Mouse (Mus musculus): ENCODE measurements around the gene Sfswap. TPM values are rescaled to one million over a fixed set of nuclear protein-coding genes. Genes with fewer than 3 reads are reported as not detected.
A peak's percentile ranks its signal among the peaks of the same experiment; 100 is the strongest.

The Sfswap gene
- polyA plus RNA-seq, 1 experiment from 2014 or later: 46.3 TPM

- ATAC-seq (replicated peaks; ENCODE audit: low FRiP score): no peak
Measured at GRCm38 (mm10) chr5:129489879-129490278, 11.1 kb upstream of the Sfswap start.

GRCm38 (mm10) chr5:129501671-129502070 lies 650 bp downstream of the Sfswap start:
- Histone ChIP-seq H3K4me2 (peak overlapping the region; percentile 95), H3K27me3 (peaks cover 10% of the 10 kb centered on the region; the same call in 1 of the 2 replicates), H3K9me3 (replicated peaks) (no peaks in the 10 kb centered on the region), H3K36me3 (peaks cover 33% of the 10 kb centered on the region), H3K9ac (peak overlapping the region; percentile 96), H3K27ac (peak overlapping the region; percentile 84; the same call in 1 of the 2 replicates), H3K4me1 (peaks cover 17% of the 10 kb centered on the region), H3K4me3 (replicated peaks) (peak overlapping the region; percentile 100)
- peak; percentile 74; the same call in 1 of the 2 replicates for ATAC-seq (replicated peaks; ENCODE audit: low FRiP score)
- under 1% methylated on average over 44 of the region's 44 CpGs for WGBS

More at GRCm38 (mm10) chr5:129489879-129490278, 11.1 kb upstream of the Sfswap start:
- no peaks in the 10 kb centered on the region for H3K4me1 ChIP-seq
- no peak overlapping the region for H3K27ac ChIP-seq
- H3K4me3 ChIP-seq (replicated peaks): no peak overlapping the region
- H3K27me3 ChIP-seq: 0 out of 2 replicates have a peak, but pooled peaks cover 5% of the 10 kb centered on the region
- H3K36me3 ChIP-seq: no peaks in the 10 kb centered on the region
- no peak overlapping the region for H3K9ac ChIP-seq
- WGBS: 3% methylated on average over 10 of the region's 10 CpGs
- H3K9me3 ChIP-seq (replicated peaks): no peaks in the 10 kb centered on the region
- H3K4me2 ChIP-seq: peak overlapping the region; percentile 37

GRCm38 (mm10) chr5:129506886-129507285 lies 5.9 kb downstream of the Sfswap start:
- no peak overlapping the region for H3K27ac ChIP-seq
- peaks cover 12% of the 10 kb centered on the region for H3K4me1 ChIP-seq
- H3K27me3 ChIP-seq: no peaks in the 10 kb centered on the region
- H3K36me3 ChIP-seq: peaks cover 84% of the 10 kb centered on the region
- H3K9me3 ChIP-seq (replicated peaks): no peaks in the 10 kb centered on the region
- no peak overlapping the region for H3K9ac ChIP-seq
- H3K4me3 ChIP-seq (replicated peaks): no peak overlapping the region
- WGBS: 97% methylated on average over 4 of the region's 4 CpGs
- ATAC-seq (replicated peaks; ENCODE audit: low FRiP score): no peak
- H3K4me2 ChIP-seq: no peak overlapping the region

- 90% methylated on average over 4 of the region's 4 CpGs for WGBS
- H3K9ac ChIP-seq: no peak overlapping the region
- H3K9me3 ChIP-seq (replicated peaks): no peaks in the 10 kb centered on the region
- H3K27me3 ChIP-seq: no peaks in the 10 kb centered on the region
- H3K4me2 ChIP-seq: no peak overlapping the region
- no peak for ATAC-seq (replicated peaks; ENCODE audit: low FRiP score)
- no peak overlapping the region for H3K4me3 ChIP-seq (replicated peaks)
- H3K36me3 ChIP-seq: peaks cover 97% of the 10 kb centered on the region
- no peaks in the 10 kb centered on the region for H3K4me1 ChIP-seq
- H3K27ac ChIP-seq: no peak overlapping the region
Measured at GRCm38 (mm10) chr5:129518180-129518579, 17.2 kb downstream of the Sfswap start.

GRCm38 (mm10) chr5:129518786-129519185 lies 17.8 kb downstream of the Sfswap start:
- no peaks in the 10 kb centered on the region for H3K27me3 ChIP-seq
- no peak overlapping the region for H3K27ac ChIP-seq
- no peak overlapping the region for H3K4me3 ChIP-seq (replicated peaks)
- no peak overlapping the region for H3K4me2 ChIP-seq
- H3K36me3 ChIP-seq: peaks cover 97% of the 10 kb centered on the region
- 91% methylated on average over 1 of the region's 1 CpGs for WGBS
- no peak overlapping the region for H3K9ac ChIP-seq
- H3K9me3 ChIP-seq (replicated peaks): no peaks in the 10 kb centered on the region
- H3K4me1 ChIP-seq: no peaks in the 10 kb centered on the region
- ATAC-seq (replicated peaks; ENCODE audit: low FRiP score): no peak

- no peaks in the 10 kb centered on the region for H3K27me3 ChIP-seq
- H3K27ac ChIP-seq: no peak overlapping the region
- peaks cover 97% of the 10 kb centered on the region for H3K36me3 ChIP-seq
- H3K9ac ChIP-seq: no peak overlapping the region
- ATAC-seq (replicated peaks; ENCODE audit: low FRiP score): no peak
- H3K4me3 ChIP-seq (replicated peaks): no peak overlapping the region
- H3K4me1 ChIP-seq: no peaks in the 10 kb centered on the region
- H3K4me2 ChIP-seq: no peak overlapping the region
- H3K9me3 ChIP-seq (replicated peaks): no peaks in the 10 kb centered on the region
- 95% methylated on average over 2 of the region's 2 CpGs for WGBS
Measured at GRCm38 (mm10) chr5:129519591-129519990, 18.6 kb downstream of the Sfswap start.

- Histone ChIP-seq H3K36me3 (peaks cover 97% of the 10 kb centered on the region), H3K4me2 (no peak overlapping the region), H3K27ac (no peak overlapping the region), H3K9me3 (replicated peaks) (no peaks in the 10 kb centered on the region), H3K4me1 (no peaks in the 10 kb centered on the region), H3K4me3 (replicated peaks) (no peak overlapping the region), H3K27me3 (no peaks in the 10 kb centered on the region), H3K9ac (no peak overlapping the region)
- 91% methylated on average over 7 of the region's 7 CpGs for WGBS
- no peak for ATAC-seq (replicated peaks; ENCODE audit: low FRiP score)
Measured at GRCm38 (mm10) chr5:129521501-129521900, 20.5 kb downstream of the Sfswap start.

- ATAC-seq (replicated peaks; ENCODE audit: low FRiP score): no peak
- Histone ChIP-seq H3K4me1 (no peaks in the 10 kb centered on the region), H3K27ac (no peak overlapping the region), H3K36me3 (peaks cover 97% of the 10 kb centered on the region), H3K9me3 (replicated peaks) (no peaks in the 10 kb centered on the region), H3K9ac (no peak overlapping the region), H3K4me3 (replicated peaks) (no peak overlapping the region), H3K27me3 (no peaks in the 10 kb centered on the region), H3K4me2 (no peak overlapping the region)
- 83% methylated on average over 3 of the region's 3 CpGs for WGBS
Measured at GRCm38 (mm10) chr5:129521913-129522312, 20.9 kb downstream of the Sfswap start.

GRCm38 (mm10) chr5:129523166-129523565 lies 22.1 kb downstream of the Sfswap start:
- no peak for ATAC-seq (replicated peaks; ENCODE audit: low FRiP score)

GRCm38 (mm10) chr5:129524751-129525150 lies 23.7 kb downstream of the Sfswap start:
- no peaks in the 10 kb centered on the region for H3K4me1 ChIP-seq
- H3K9me3 ChIP-seq (replicated peaks): no peaks in the 10 kb centered on the region
- H3K9ac ChIP-seq: no peak overlapping the region
- ATAC-seq (replicated peaks; ENCODE audit: low FRiP score): no peak
- H3K27ac ChIP-seq: no peak overlapping the region
- H3K27me3 ChIP-seq: no peaks in the 10 kb centered on the region
- H3K4me2 ChIP-seq: no peak overlapping the region
- 91% methylated on average over 5 of the region's 5 CpGs for WGBS
- H3K36me3 ChIP-seq: peaks cover 97% of the 10 kb centered on the region
- H3K4me3 ChIP-seq (replicated peaks): no peak overlapping the region

More at GRCm38 (mm10) chr5:129523166-129523565, 22.1 kb downstream of the Sfswap start:
- no peak overlapping the region for H3K9ac ChIP-seq
- 82% methylated on average over 3 of the region's 3 CpGs for WGBS
- no peaks in the 10 kb centered on the region for H3K9me3 ChIP-seq (replicated peaks)
- no peaks in the 10 kb centered on the region for H3K27me3 ChIP-seq
- peaks cover 97% of the 10 kb centered on the region for H3K36me3 ChIP-seq
- H3K27ac ChIP-seq: no peak overlapping the region
- no peaks in the 10 kb centered on the region for H3K4me1 ChIP-seq
- H3K4me2 ChIP-seq: no peak overlapping the region
- H3K4me3 ChIP-seq (replicated peaks): no peak overlapping the region

- ATAC-seq (replicated peaks; ENCODE audit: low FRiP score): no peak
- peaks cover 97% of the 10 kb centered on the region for H3K36me3 ChIP-seq
Measured at GRCm38 (mm10) chr5:129527162-129527561, 26.1 kb downstream of the Sfswap start.

GRCm38 (mm10) chr5:129529571-129529970 lies 28.6 kb downstream of the Sfswap start:
- Histone ChIP-seq H3K9ac (no peak overlapping the region), H3K36me3 (peaks cover 98% of the 10 kb centered on the region), H3K9me3 (replicated peaks) (no peaks in the 10 kb centered on the region), H3K4me1 (no peaks in the 10 kb centered on the region), H3K4me2 (no peak overlapping the region), H3K4me3 (replicated peaks) (no peak overlapping the region), H3K27me3 (no peaks in the 10 kb centered on the region), H3K27ac (no peak overlapping the region)
- ATAC-seq (replicated peaks; ENCODE audit: low FRiP score): no peak
- WGBS: 79% methylated on average over 1 of the region's 1 CpGs

More at GRCm38 (mm10) chr5:129527162-129527561, 26.1 kb downstream of the Sfswap start:
- Histone ChIP-seq H3K27me3 (no peaks in the 10 kb centered on the region), H3K4me2 (no peak overlapping the region), H3K9me3 (replicated peaks) (no peaks in the 10 kb centered on the region), H3K9ac (no peak overlapping the region), H3K27ac (no peak overlapping the region), H3K4me3 (replicated peaks) (no peak overlapping the region), H3K4me1 (no peaks in the 10 kb centered on the region)
- WGBS: 80% methylated on average over 5 of the region's 5 CpGs

- no peak overlapping the region for H3K27ac ChIP-seq
- H3K36me3 ChIP-seq: peaks cover 78% of the 10 kb centered on the region
- H3K9me3 ChIP-seq (replicated peaks): no peaks in the 10 kb centered on the region
- no peak overlapping the region for H3K4me3 ChIP-seq (replicated peaks)
- H3K4me2 ChIP-seq: no peak overlapping the region
- no peaks in the 10 kb centered on the region for H3K4me1 ChIP-seq
- no peaks in the 10 kb centered on the region for H3K27me3 ChIP-seq
- ATAC-seq (replicated peaks; ENCODE audit: low FRiP score): no peak
- H3K9ac ChIP-seq: no peak overlapping the region
- 72% methylated on average over 3 of the region's 3 CpGs for WGBS
Measured at GRCm38 (mm10) chr5:129533731-129534130, 32.7 kb downstream of the Sfswap start.
